Mouse (Mus musculus) limb, embryonic 14.5 days (tissue): ENCODE data around the gene Kcna2. TPM values are rescaled to one million over a fixed set of nuclear protein-coding genes. Genes with fewer than 3 reads are reported as not detected.

Source experiments
- ATAC-seq: fragments of 200-750 bp; cut with Nextera tagmentation; 2 replicates; pipeline ENCODE4 v1.8.0; 2017; ENCODE audit warnings: low read depth, moderate number of reproducible peaks, moderate TSS enrichment; ENCODE audit not compliant: low FRiP score
- DNase-seq: peaks from one replicate; pipeline ENCODE4 v3.0.0-alpha.2; 2015; ENCODE audit warnings: low spot score
- H3K27ac ChIP-seq: fragments of 300-500 bp; sonication (generic); replicated peaks from 2 replicates; pipeline ENCODE4 v1.5.1; 2014; ENCODE audit warnings: low read depth, mild to moderate bottlenecking, low read length, moderate library complexity, mixed read lengths
- H3K27me3 ChIP-seq: fragments of 300-500 bp; sonication (generic); 2 replicates; pipeline ENCODE4 v1.6.1; 2014; ENCODE audit warnings: low read length, mixed read lengths; ENCODE audit not compliant: control insufficient read depth, insufficient read depth
- H3K36me3 ChIP-seq: fragments of 300-500 bp; sonication (generic); 2 replicates; pipeline ENCODE4 v1.6.1; 2014; ENCODE audit warnings: mild to moderate bottlenecking, low read length, moderate library complexity, mixed read lengths; ENCODE audit not compliant: control insufficient read depth, insufficient read depth
- H3K4me1 ChIP-seq: fragments of 300-500 bp; sonication (generic); 2 replicates; pipeline ENCODE4 v1.6.1; 2014; ENCODE audit warnings: antibody characterized with exemption, low read length, mixed read lengths; ENCODE audit not compliant: control insufficient read depth, insufficient read depth
- H3K4me2 ChIP-seq: fragments of 300-500 bp; sonication (generic); replicated peaks from 2 replicates; pipeline ENCODE4 v1.6.1; 2014; ENCODE audit warnings: low read depth, mild to moderate bottlenecking, low read length, moderate library complexity; ENCODE audit not compliant: severe bottlenecking
- H3K4me3 ChIP-seq: fragments of 300-500 bp; sonication (generic); replicated peaks from 2 replicates; pipeline ENCODE4 v1.5.1; 2014; ENCODE audit warnings: low read length
- H3K9ac ChIP-seq: fragments of 300-500 bp; sonication (generic); 2 replicates; pipeline ENCODE4 v1.6.1; 2014; ENCODE audit warnings: mild to moderate bottlenecking, low read depth, low read length, moderate library complexity; ENCODE audit not compliant: severe bottlenecking
- H3K9me3 ChIP-seq: fragments of 300-500 bp; sonication (generic); 2 replicates; pipeline ENCODE4 v1.6.1; 2016; ENCODE audit warnings: low read length; ENCODE audit not compliant: control insufficient read depth
- POLR2A ChIP-seq: fragments of 200-500 bp; IDR thresholded peaks from 2 replicates; pipeline ENCODE4 v1.8.0; 2012; ENCODE audit warnings: inconsistent platforms, mild to moderate bottlenecking, moderate library complexity, borderline replicate concordance; ENCODE audit not compliant: insufficient read depth, insufficient read length; ENCODE audit errors: extremely low read depth
- WGBS: fragments of 180-500 bp; shearing (Covaris S2); extraction: QIAGEN DNeasy Blood & Tissue Kit; methylation state at CpG from one replicate; pipeline ENCODE4 v1.1.7; 2014; 5-methylcytosine and 5-hydroxymethylcytosine counted together
- polyA plus RNA-seq, 2 experiments: library from polyadenylated mRNA; depleted of rRNA in 1 of 2; stranded (reverse) in 1 of 2; unstranded in 1 of 2; fragments of >200 nt; fragmentation: Nextera tagmentation in 1 of 2; extraction: Ambion mirVana in 1 of 2; gene quantifications; 2 replicates each; pipeline versions ENCODE4 v1.2.1 to v1.2.3; 2012 to 2014

The Kcna2 gene
- polyA plus RNA-seq, 2 experiments, result 0.25 to 0.47 TPM

DNA sequence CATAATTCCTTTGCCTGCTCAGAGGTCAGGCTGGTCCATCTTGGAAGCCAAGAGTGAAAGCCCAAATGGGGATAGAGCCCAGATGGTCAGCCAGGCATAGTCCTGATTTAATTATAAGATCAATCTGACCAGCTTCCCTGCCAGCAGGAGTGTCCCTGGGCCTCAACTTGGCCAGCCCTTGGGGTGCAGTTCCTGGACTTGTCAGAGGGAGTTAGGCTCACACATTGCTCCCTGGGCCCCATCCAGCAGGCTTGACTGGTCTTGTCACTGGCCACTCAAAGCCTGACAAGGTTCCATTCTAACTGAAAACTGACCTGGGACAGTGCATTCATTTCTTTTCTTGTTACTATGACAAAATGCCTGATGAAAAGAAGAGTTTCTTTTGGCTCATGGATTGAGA lies 21.4 kb downstream of the Kcna2 start:
- no peak overlapping the region for H3K4me3 ChIP-seq

DNA sequence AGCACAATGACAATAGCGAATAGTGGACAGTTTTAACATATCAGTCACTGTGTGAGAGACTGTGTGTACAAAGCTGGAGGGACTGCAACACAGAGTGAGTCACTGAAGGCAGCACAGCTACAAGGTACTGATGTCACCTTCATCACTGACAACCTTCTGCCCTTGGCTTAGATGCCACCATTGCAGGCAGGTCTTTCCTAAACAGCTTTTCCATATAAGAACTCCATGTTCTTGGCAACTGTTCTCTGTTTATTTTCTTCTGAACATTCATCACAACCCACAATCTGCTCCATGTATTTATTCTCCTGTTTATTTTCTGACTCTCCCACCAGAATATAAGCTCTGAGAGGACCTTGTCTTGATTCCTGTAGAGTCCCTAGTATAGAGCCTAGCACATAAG lies 26.7 kb downstream of the Kcna2 start:
- no peak for TF ChIP-seq POLR2A
- Histone ChIP-seq H3K4me1 (no peaks in the 10 kb centered on the region), H3K4me3 (no peak overlapping the region), H3K36me3 (no peaks in the 10 kb centered on the region), H3K9me3 (no peaks in the 10 kb centered on the region), H3K27me3 (no peaks in the 10 kb centered on the region), H3K4me2 (no peak overlapping the region), H3K27ac (no peak overlapping the region), H3K9ac (no peak overlapping the region)
- WGBS, result 88% methylated on average over 1 of the region's 1 CpGs
- ATAC-seq (no peak), DNase-seq (no peak)

More for the DNA sequence above, 21.4 kb downstream of the Kcna2 start:
- TF ChIP-seq POLR2A, result no peak
- Histone ChIP-seq H3K9me3 (no peaks in the 10 kb centered on the region), H3K27me3 (no peaks in the 10 kb centered on the region), H3K9ac (no peak overlapping the region), H3K4me2 (no peak overlapping the region), H3K27ac (no peak overlapping the region), H3K4me1 (no peaks in the 10 kb centered on the region), H3K36me3 (no peaks in the 10 kb centered on the region)
- ATAC-seq (no peak), DNase-seq (no peak)

DNA sequence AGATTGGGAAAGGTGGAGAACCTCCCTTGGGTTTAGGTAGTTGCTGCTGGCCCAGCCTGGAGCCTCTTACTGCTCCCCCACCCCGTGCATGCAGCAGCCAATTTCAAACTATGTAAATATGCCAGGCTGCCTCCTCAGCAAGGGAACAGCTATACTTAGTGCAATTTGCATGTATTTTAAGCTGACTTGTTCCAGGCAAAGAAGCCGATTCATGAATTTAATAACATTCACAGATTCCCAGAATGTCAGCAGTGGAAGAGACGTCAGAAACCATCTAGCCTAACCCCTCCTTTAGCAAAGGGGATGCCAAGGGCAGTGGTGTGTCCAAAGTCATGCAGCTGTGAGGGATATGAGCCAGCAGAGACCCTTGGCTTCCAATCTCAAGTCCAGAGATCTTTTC lies 27.5 kb downstream of the Kcna2 start:
- Histone ChIP-seq H3K9me3 (no peaks in the 10 kb centered on the region), H3K36me3 (no peaks in the 10 kb centered on the region), H3K4me2 (no peak overlapping the region), H3K4me1 (no peaks in the 10 kb centered on the region), H3K4me3 (no peak overlapping the region), H3K27me3 (no peaks in the 10 kb centered on the region), H3K27ac (no peak overlapping the region), H3K9ac (no peak overlapping the region)
- 63% methylated on average over 3 of the region's 3 CpGs for WGBS
- TF ChIP-seq POLR2A, result no peak
- DNase-seq (no peak), ATAC-seq (no peak)

DNA sequence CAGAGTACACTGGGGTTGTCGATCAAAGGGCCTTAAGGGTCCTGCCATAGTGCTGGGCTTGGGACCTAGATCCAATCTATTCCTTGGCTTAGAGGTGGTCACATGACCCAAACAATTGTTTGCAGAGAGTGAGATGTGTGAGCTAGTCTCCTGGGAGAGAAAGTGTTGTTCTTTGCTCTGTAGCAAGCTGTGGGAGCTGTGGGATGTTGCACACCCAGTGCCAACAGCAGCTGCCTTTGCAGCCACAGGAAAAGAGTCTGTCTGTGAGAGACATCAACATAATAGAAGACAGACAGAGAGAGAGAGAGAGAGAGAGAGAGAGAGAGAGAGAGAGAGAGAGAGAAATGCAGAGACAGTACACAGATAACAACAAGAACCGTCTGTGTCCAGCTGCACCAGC lies 28.3 kb downstream of the Kcna2 start:
- ATAC-seq (no peak), DNase-seq (no peak)
- 64% methylated on average over 2 of the region's 2 CpGs for WGBS
- Histone ChIP-seq H3K4me3 (no peak overlapping the region), H3K27me3 (no peaks in the 10 kb centered on the region), H3K4me1 (no peaks in the 10 kb centered on the region), H3K36me3 (no peaks in the 10 kb centered on the region), H3K9ac (no peak overlapping the region), H3K27ac (no peak overlapping the region), H3K9me3 (no peaks in the 10 kb centered on the region), H3K4me2 (no peak overlapping the region)
- no peak for TF ChIP-seq POLR2A

DNA sequence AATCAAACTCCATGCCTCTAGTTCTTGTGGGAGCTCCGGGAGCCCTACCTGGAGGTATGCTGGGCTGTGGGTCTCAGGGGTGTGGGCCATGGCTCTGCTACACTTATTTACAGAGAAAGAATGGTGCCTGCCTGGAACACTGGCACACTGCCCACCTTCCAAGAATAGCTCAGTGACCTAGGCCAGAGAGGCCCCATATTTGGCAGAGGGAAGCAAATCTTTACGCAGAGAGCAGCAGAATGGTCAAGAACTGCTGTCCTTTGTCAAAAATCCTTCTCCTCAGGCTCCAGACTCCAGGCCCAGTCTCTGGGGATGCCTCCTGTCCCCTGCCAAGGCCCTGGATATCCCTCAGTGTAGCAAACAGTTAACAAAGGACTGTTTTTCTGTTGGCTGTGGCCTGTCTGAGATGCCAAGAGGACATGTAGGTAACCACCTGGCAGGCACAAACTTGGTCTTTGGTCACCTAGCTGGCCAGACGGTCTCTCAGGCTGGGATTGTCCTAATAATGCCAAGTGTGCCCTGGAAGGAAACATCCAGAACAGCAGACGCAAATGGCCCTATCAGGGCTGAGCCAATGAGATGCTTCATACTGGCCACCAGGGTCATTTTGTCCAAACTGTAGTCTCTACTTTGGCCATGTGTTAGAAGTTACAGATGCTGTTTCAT lies 29.8 kb downstream of the Kcna2 start:
- 66% methylated on average over 4 of the region's 4 CpGs for WGBS
- DNase-seq (no peak), ATAC-seq (no peak)
- Histone ChIP-seq H3K9me3 (no peaks in the 10 kb centered on the region), H3K36me3 (no peaks in the 10 kb centered on the region), H3K4me1 (no peaks in the 10 kb centered on the region), H3K9ac (no peak overlapping the region), H3K4me3 (no peak overlapping the region), H3K27ac (no peak overlapping the region), H3K4me2 (no peak overlapping the region), H3K27me3 (no peaks in the 10 kb centered on the region)
- no peak for TF ChIP-seq POLR2A

DNA sequence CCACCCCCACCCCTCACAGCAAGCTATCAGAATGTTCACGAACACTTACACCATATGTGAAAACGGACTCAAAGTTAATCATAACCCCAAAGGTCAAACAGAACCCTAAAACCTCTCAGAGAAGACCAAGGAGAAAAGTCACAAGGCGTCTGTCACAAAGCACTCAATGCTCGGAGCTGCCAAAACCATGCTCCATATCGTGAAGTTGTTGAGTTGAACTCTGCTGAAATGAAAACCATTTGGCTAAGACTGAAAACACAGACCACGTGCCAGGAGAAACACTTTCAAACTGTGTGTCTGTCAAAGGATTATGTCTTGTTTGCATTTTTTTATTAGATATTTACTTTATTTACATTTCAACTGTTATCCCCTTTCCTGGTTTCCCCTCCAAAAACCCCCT lies 30.9 kb downstream of the Kcna2 start:
- TF ChIP-seq POLR2A, result no peak
- Histone ChIP-seq H3K4me3 (no peak overlapping the region), H3K4me2 (no peak overlapping the region), H3K9me3 (no peaks in the 10 kb centered on the region), H3K4me1 (no peaks in the 10 kb centered on the region), H3K36me3 (no peaks in the 10 kb centered on the region), H3K27ac (no peak overlapping the region), H3K9ac (no peak overlapping the region), H3K27me3 (no peaks in the 10 kb centered on the region)
- 58% methylated on average over 6 of the region's 6 CpGs for WGBS
- no peak for DNase-seq
- no peak for ATAC-seq
